8 mouse cellular contexts compared by ENCODE assay signal in the genomic region with DNA sequence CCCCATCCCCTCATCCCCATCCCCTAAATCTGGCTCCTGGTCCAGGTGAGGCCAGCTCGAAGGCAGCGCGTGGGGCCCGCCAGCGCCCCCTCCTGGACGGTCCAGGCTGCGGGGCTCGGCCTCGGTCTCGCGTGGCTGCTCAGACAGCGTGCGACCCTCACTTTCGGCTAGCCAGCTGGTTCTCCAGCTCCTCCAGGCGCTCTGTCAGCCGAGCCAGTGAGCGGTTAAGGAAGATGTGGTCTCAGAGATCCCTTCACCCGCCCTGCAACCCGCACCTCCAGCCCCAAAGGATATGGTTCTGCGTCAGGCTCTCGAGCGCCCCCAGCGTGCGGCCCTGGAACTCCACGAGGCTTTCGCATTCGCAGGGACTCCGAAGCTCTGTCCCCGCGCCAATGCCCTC. TPM values are rescaled to one million over a fixed set of nuclear protein-coding genes. Genes with fewer than 3 reads are reported as not detected.
DNase-seq lines count a peak whose midpoint lies in the region; ATAC-seq lines count a peak whose summit lies in the region.

No protein-coding gene starts in this region.

- no peaks in the 10 kb centered on the region for H3K4me1 ChIP-seq in brown adipose tissue, adult 24 weeks (ENCODE audit: control insufficient read depth, insufficient read depth, insufficient read length, low read length)
- H3K4me1 ChIP-seq in forebrain, embryonic 10.5 days = peaks cover 29% of the 10 kb centered on the region
- peaks cover 6 to 15% of the 10 kb centered on the region in 2 experiments; a peak in 2 of 4 replicates for H3K4me1 ChIP-seq in heart, embryonic 14.5 days (ENCODE audit: control insufficient read depth in 2 of 2, insufficient read depth in 2 of 2, low read length in 2 of 2)
- H3K4me1 ChIP-seq in liver, embryonic 12.5 days = no peaks in the 10 kb centered on the region

- 0 out of 2 replicates have a peak overlapping the region, but pooled peaks have one; percentile 39 for H3K9ac ChIP-seq in heart, embryonic 14.5 days (ENCODE audit: low read length)
- no peak overlapping the region for H3K9ac ChIP-seq in liver, embryonic 12.5 days

- WGBS in forebrain, embryonic 10.5 days = under 1% methylated on average over 30 of the region's 30 CpGs
- 1% methylated on average over 30 of the region's 30 CpGs for WGBS in heart, embryonic 14.5 days
- 2% methylated on average over 30 of the region's 30 CpGs for WGBS in liver, embryonic 12.5 days (ENCODE audit: insufficient replicate concordance)

- H3K27ac ChIP-seq in brown adipose tissue, adult 24 weeks (replicated peaks; ENCODE audit: low read depth, low read length) = no peak overlapping the region
- peak overlapping the region; percentile 78 for H3K27ac ChIP-seq in forebrain, embryonic 10.5 days
- H3K27ac ChIP-seq in heart, embryonic 14.5 days (replicated peaks in 1 of 2; ENCODE audit: control insufficient read depth in 1 of 2, insufficient read depth in 1 of 2, low read depth in 2 of 2, low read length in 2 of 2) = no peak overlapping the region
- H3K27ac ChIP-seq in liver, embryonic 12.5 days = no peak overlapping the region

- peaks cover 76% of the 10 kb centered on the region for H3K27me3 ChIP-seq in forebrain, embryonic 10.5 days (ENCODE audit: poor library complexity, severe bottlenecking)
- peaks cover 41% of the 10 kb centered on the region for H3K27me3 ChIP-seq in heart, embryonic 14.5 days (ENCODE audit: control insufficient read depth, insufficient read depth, low read length)
- H3K27me3 ChIP-seq in liver, embryonic 12.5 days (replicated peaks) = peaks cover 68% of the 10 kb centered on the region

- no peaks in the 10 kb centered on the region for H3K36me3 ChIP-seq in forebrain, embryonic 10.5 days (replicated peaks)
- no peaks in the 10 kb centered on the region for H3K36me3 ChIP-seq in heart, embryonic 14.5 days (ENCODE audit: control insufficient read depth, insufficient read depth, low read length)
- no peaks in the 10 kb centered on the region for H3K36me3 ChIP-seq in liver, embryonic 12.5 days

- H3K9me3 ChIP-seq in forebrain, embryonic 10.5 days = no peaks in the 10 kb centered on the region
- no peaks in the 10 kb centered on the region for H3K9me3 ChIP-seq in heart, embryonic 14.5 days (ENCODE audit: control insufficient read depth, low read length)
- no peaks in the 10 kb centered on the region for H3K9me3 ChIP-seq in liver, embryonic 12.5 days (replicated peaks)

- peak overlapping the region; percentile 76 for H3K4me2 ChIP-seq in heart, embryonic 14.5 days (ENCODE audit: low read length)
- H3K4me2 ChIP-seq in liver, embryonic 12.5 days = peak overlapping the region; percentile 65

- H3K4me3 ChIP-seq in brown adipose tissue, adult 24 weeks (ENCODE audit: insufficient read depth, low read depth, low read length) = peak overlapping the region; percentile 50
- peak overlapping the region; percentile 58 for H3K4me3 ChIP-seq in forebrain, embryonic 10.5 days
- H3K4me3 ChIP-seq in heart, embryonic 14.5 days (ENCODE audit: control insufficient read depth in 1 of 2, insufficient read depth in 1 of 2, low read depth in 1 of 2, low read length in 2 of 2) = peak overlapping the region; percentile 45 to 53
- H3K4me3 ChIP-seq in liver, embryonic 12.5 days = peak overlapping the region; percentile 42

- ATAC-seq in heart, embryonic 14.5 days (ENCODE audit: insufficient number of reproducible peaks, insufficient read depth, low FRiP score, low read depth) = peak; percentile 28
- ATAC-seq in liver, embryonic 12.5 days = peak; percentile 44

- peak; percentile 92 for DNase-seq in B cell, adult 2 months
- peak; percentile 89 for DNase-seq in forebrain, embryonic 10.5 days (ENCODE audit: extremely low spot score, low spot score)
- DNase-seq in kidney, postnatal 10 days = peak; percentile 91
- peak; percentile 83 for DNase-seq in naive thymus-derived CD4-positive, alpha-beta T cell, adult 2 months (ENCODE audit: low read depth)
- peak; percentile 78 to 93 for DNase-seq in spleen, postnatal 4 days (ENCODE audit: low spot score in 2 of 2)

RNA-seq across cellular contexts. Expression of gene Slpi, which starts 0.6 kb away (rescaled TPM):
- polyA plus RNA-seq in brown adipose tissue, adult 24 weeks (2012; ENCODE audit: insufficient read depth, insufficient read length, missing spikeins) = 2.6 TPM in 1 of 2 replicates, not detected in the other
- polyA plus RNA-seq in forebrain, embryonic 10.5 days (2016; fragmentation: Nextera tagmentation; extraction: Ambion mirVana) = 0.22 and 0.36 TPM in 2 replicates
- polyA plus RNA-seq in heart, embryonic 14.5 days (2014; fragmentation: Nextera tagmentation; extraction: Ambion mirVana) = 0.63 and 1.3 TPM in 2 replicates
- 12.1 and 14.1 TPM in 2 replicates for polyA plus RNA-seq in liver, embryonic 12.5 days (2016; fragmentation: Nextera tagmentation; extraction: Ambion mirVana)

RNA-seq across cellular contexts. Expression of gene Rbpjl, which starts 13.4 kb away (rescaled TPM):
- not detected in 2 replicates for polyA plus RNA-seq in brown adipose tissue, adult 24 weeks (2012; ENCODE audit: insufficient read depth, insufficient read length, missing spikeins)
- polyA plus RNA-seq in forebrain, embryonic 10.5 days (2016; fragmentation: Nextera tagmentation; extraction: Ambion mirVana) = not detected in 2 replicates
- polyA plus RNA-seq in heart, embryonic 14.5 days (2014; fragmentation: Nextera tagmentation; extraction: Ambion mirVana) = 0.05 and 0.08 TPM in 2 replicates
- not detected in 2 replicates for polyA plus RNA-seq in liver, embryonic 12.5 days (2016; fragmentation: Nextera tagmentation; extraction: Ambion mirVana)

RNA-seq across cellular contexts. Expression of gene Matn4, which starts 15.5 kb away (rescaled TPM):
- polyA plus RNA-seq in brown adipose tissue, adult 24 weeks (2012; ENCODE audit: insufficient read depth, insufficient read length, missing spikeins) = 0.52 TPM in 1 of 2 replicates, not detected in the other
- not detected in 2 replicates for polyA plus RNA-seq in forebrain, embryonic 10.5 days (2016; fragmentation: Nextera tagmentation; extraction: Ambion mirVana)
- 0.97 and 1.4 TPM in 2 replicates for polyA plus RNA-seq in heart, embryonic 14.5 days (2014; fragmentation: Nextera tagmentation; extraction: Ambion mirVana)
- 0.28 and 0.41 TPM in 2 replicates for polyA plus RNA-seq in liver, embryonic 12.5 days (2016; fragmentation: Nextera tagmentation; extraction: Ambion mirVana)

RNA-seq across cellular contexts. Expression of gene Sdc4, which starts 54.2 kb away (rescaled TPM):
- polyA plus RNA-seq in brown adipose tissue, adult 24 weeks (2012; ENCODE audit: insufficient read depth, insufficient read length, missing spikeins) = 34.7 and 37.6 TPM in 2 replicates
- 19.6 and 22.7 TPM in 2 replicates for polyA plus RNA-seq in forebrain, embryonic 10.5 days (2016; fragmentation: Nextera tagmentation; extraction: Ambion mirVana)
- 33.5 and 40.1 TPM in 2 replicates for polyA plus RNA-seq in heart, embryonic 14.5 days (2014; fragmentation: Nextera tagmentation; extraction: Ambion mirVana)
- polyA plus RNA-seq in liver, embryonic 12.5 days (2016; fragmentation: Nextera tagmentation; extraction: Ambion mirVana) = 31.3 and 31.8 TPM in 2 replicates

RNA-seq across cellular contexts. Expression of gene Svs5, which starts 57.0 kb away (rescaled TPM):
- not detected in 2 replicates for polyA plus RNA-seq in brown adipose tissue, adult 24 weeks (2012; ENCODE audit: insufficient read depth, insufficient read length, missing spikeins)
- not detected in 2 replicates for polyA plus RNA-seq in forebrain, embryonic 10.5 days (2016; fragmentation: Nextera tagmentation; extraction: Ambion mirVana)
- not detected in 2 replicates for polyA plus RNA-seq in heart, embryonic 14.5 days (2014; fragmentation: Nextera tagmentation; extraction: Ambion mirVana)
- not detected in 2 replicates for polyA plus RNA-seq in liver, embryonic 12.5 days (2016; fragmentation: Nextera tagmentation; extraction: Ambion mirVana)
